Mouse (Mus musculus) hindbrain, embryonic 11.5 days (tissue): ENCODE results near the gene Smpd3. TPM values are rescaled to one million over a fixed set of nuclear protein-coding genes. Genes with fewer than 3 reads are reported as not detected.

Experiments
- ATAC-seq: fragments of 200-750 bp; cut with Nextera tagmentation; 2 replicates; pipeline ENCODE4 v1.8.0; 2017; ENCODE audit warnings: mild to moderate bottlenecking, moderate TSS enrichment, moderate library complexity; ENCODE audit not compliant: low FRiP score
- DNase-seq: peaks from one replicate; pipeline ENCODE4 v3.0.0-alpha.2; 2015; ENCODE audit warnings: low spot score
- H3K27ac ChIP-seq: fragments of 300-500 bp; sonication (generic); 2 replicates; pipeline ENCODE4 v1.5.1; 2014; ENCODE audit warnings: mild to moderate bottlenecking, low read depth, low read length
- H3K27me3 ChIP-seq: fragments of 300-500 bp; sonication (generic); 2 replicates; pipeline ENCODE4 v1.6.1; 2014; ENCODE audit warnings: mild to moderate bottlenecking, low read length, moderate library complexity, mixed read lengths; ENCODE audit not compliant: control insufficient read depth, insufficient read depth
- H3K36me3 ChIP-seq: fragments of 300-500 bp; sonication (generic); 2 replicates; pipeline ENCODE4 v1.6.1; 2014; ENCODE audit warnings: mild to moderate bottlenecking, low read length, moderate library complexity, mixed read lengths; ENCODE audit not compliant: control insufficient read depth, insufficient read depth
- H3K4me1 ChIP-seq: fragments of 300-500 bp; sonication (generic); replicated peaks from 2 replicates; pipeline ENCODE4 v1.6.1; 2014; ENCODE audit warnings: low read length, mixed read lengths; ENCODE audit not compliant: control insufficient read depth, insufficient read depth
- H3K4me2 ChIP-seq: fragments of 300-500 bp; sonication (generic); replicated peaks from 2 replicates; pipeline ENCODE4 v1.6.1; 2014; ENCODE audit warnings: mild to moderate bottlenecking, low read depth, low read length
- H3K4me3 ChIP-seq: fragments of 300-500 bp; sonication (generic); 2 replicates; pipeline ENCODE4 v1.5.1; 2014; ENCODE audit warnings: low read depth, low read length
- H3K9ac ChIP-seq: fragments of 300-500 bp; sonication (generic); 2 replicates; pipeline ENCODE4 v1.6.1; 2014; ENCODE audit warnings: low read depth, low read length
- H3K9me3 ChIP-seq: fragments of 300-500 bp; sonication (generic); 2 replicates; pipeline ENCODE4 v1.6.1; 2016; ENCODE audit warnings: low read length; ENCODE audit not compliant: control insufficient read depth
- WGBS: fragments of 180-500 bp; shearing (Covaris S2); extraction: QIAGEN DNeasy Blood & Tissue Kit; methylation state at CpG from one replicate; pipeline ENCODE4 v1.1.7; 2014; 5-methylcytosine and 5-hydroxymethylcytosine counted together
- polyA plus RNA-seq: library from polyadenylated mRNA; unstranded; fragments of >200 nt; fragmentation: Nextera tagmentation; extraction: Ambion mirVana; gene quantifications from 2 replicates; pipeline ENCODE4 v1.2.1, GENCODE M21; 2014

The Smpd3 gene
- polyA plus RNA-seq, 1 experiment from 2014 or later, result 10.4 TPM

- DNase-seq, result no peak
- 67% methylated on average over 20 of the region's 20 CpGs for WGBS
- Histone ChIP-seq H3K9me3 (no peaks in the 10 kb centered on the region), H3K27me3 (no peaks in the 10 kb centered on the region), H3K36me3 (no peaks in the 10 kb centered on the region), H3K4me3 (no peak overlapping the region), H3K9ac (no peak overlapping the region), H3K27ac (no peak overlapping the region), H3K4me2 (no peak overlapping the region), H3K4me1 (no peaks in the 10 kb centered on the region)
- no peak for ATAC-seq
These were observed 45.0 kb downstream of the Smpd3 start for GRCm38 (mm10) chr8:106292484-106293396.

GRCm38 (mm10) chr8:106289464-106289863, 48.3 kb downstream of the Smpd3 start:
- Histone ChIP-seq H3K27me3 (no peaks in the 10 kb centered on the region), H3K9ac (no peak overlapping the region), H3K36me3 (no peaks in the 10 kb centered on the region), H3K4me2 (no peak overlapping the region), H3K9me3 (no peaks in the 10 kb centered on the region), H3K4me3 (no peak overlapping the region), H3K27ac (no peak overlapping the region), H3K4me1 (no peaks in the 10 kb centered on the region)
- ATAC-seq (no peak), DNase-seq (no peak)
- WGBS, result 66% methylated on average over 7 of the region's 7 CpGs

- H3K9me3 ChIP-seq, result no peaks in the 10 kb centered on the region
- 21% methylated on average over 3 of the region's 3 CpGs for WGBS
- no peak overlapping the region for H3K4me2 ChIP-seq
These were observed 49.1 kb downstream of the Smpd3 start for GRCm38 (mm10) chr8:106288732-106289131.

GRCm38 (mm10) chr8:106287445-106287844, 50.3 kb downstream of the Smpd3 start:
- 13% methylated on average over 2 of the region's 2 CpGs for WGBS
- Histone ChIP-seq H3K4me2 (no peak overlapping the region), H3K9ac (no peak overlapping the region), H3K27ac (no peak overlapping the region), H3K9me3 (no peaks in the 10 kb centered on the region), H3K36me3 (no peaks in the 10 kb centered on the region), H3K27me3 (no peaks in the 10 kb centered on the region), H3K4me1 (no peaks in the 10 kb centered on the region), H3K4me3 (no peak overlapping the region)
- DNase-seq, result no peak
- ATAC-seq, result no peak

More at GRCm38 (mm10) chr8:106288732-106289131, 49.1 kb downstream of the Smpd3 start:
- Histone ChIP-seq H3K4me3 (no peak overlapping the region), H3K27me3 (no peaks in the 10 kb centered on the region), H3K36me3 (no peaks in the 10 kb centered on the region), H3K9ac (no peak overlapping the region), H3K4me1 (no peaks in the 10 kb centered on the region), H3K27ac (no peak overlapping the region)
- no peak for DNase-seq
- no peak for ATAC-seq

- 41% methylated on average over 4 of the region's 4 CpGs for WGBS
- no peak for ATAC-seq
- no peak overlapping the region for H3K27ac ChIP-seq
These were observed 56.9 kb downstream of the Smpd3 start for GRCm38 (mm10) chr8:106280844-106281243.

GRCm38 (mm10) chr8:106280154-106280553, 57.6 kb downstream of the Smpd3 start:
- Histone ChIP-seq H3K27me3 (no peaks in the 10 kb centered on the region), H3K4me1 (no peaks in the 10 kb centered on the region), H3K4me3 (no peak overlapping the region), H3K36me3 (no peaks in the 10 kb centered on the region), H3K9ac (no peak overlapping the region), H3K9me3 (no peaks in the 10 kb centered on the region), H3K4me2 (no peak overlapping the region), H3K27ac (no peak overlapping the region)
- no peak for ATAC-seq
- no peak for DNase-seq
- 46% methylated on average over 5 of the region's 5 CpGs for WGBS

More at GRCm38 (mm10) chr8:106280844-106281243, 56.9 kb downstream of the Smpd3 start:
- no peaks in the 10 kb centered on the region for H3K9me3 ChIP-seq
- H3K9ac ChIP-seq, result no peak overlapping the region
- H3K36me3 ChIP-seq, result no peaks in the 10 kb centered on the region
- no peak overlapping the region for H3K4me3 ChIP-seq
- H3K4me2 ChIP-seq, result no peak overlapping the region
- DNase-seq, result no peak
- H3K4me1 ChIP-seq, result no peaks in the 10 kb centered on the region
- H3K27me3 ChIP-seq, result no peaks in the 10 kb centered on the region

GRCm38 (mm10) chr8:106278367-106279042, 59.3 kb downstream of the Smpd3 start:
- Histone ChIP-seq H3K27me3 (no peaks in the 10 kb centered on the region), H3K36me3 (no peaks in the 10 kb centered on the region), H3K27ac (no peak overlapping the region), H3K4me2 (no peak overlapping the region), H3K9me3 (no peaks in the 10 kb centered on the region), H3K9ac (no peak overlapping the region), H3K4me1 (no peaks in the 10 kb centered on the region), H3K4me3 (no peak overlapping the region)
- 77% methylated on average over 11 of the region's 11 CpGs for WGBS
- DNase-seq, result no peak
- ATAC-seq, result no peak

GRCm38 (mm10) chr8:106276709-106277317, 61.0 kb downstream of the Smpd3 start:
- no peak overlapping the region for H3K4me2 ChIP-seq
- DNase-seq (no peak), ATAC-seq (no peak)
- H3K36me3 ChIP-seq, result no peaks in the 10 kb centered on the region
- 88% methylated on average over 5 of the region's 5 CpGs for WGBS
- no peaks in the 10 kb centered on the region for H3K9me3 ChIP-seq
- no peak overlapping the region for H3K27ac ChIP-seq
- no peak overlapping the region for H3K9ac ChIP-seq
- H3K4me3 ChIP-seq, result no peak overlapping the region
- no peaks in the 10 kb centered on the region for H3K4me1 ChIP-seq
- no peaks in the 10 kb centered on the region for H3K27me3 ChIP-seq
